Mouse (Mus musculus) gonadal fat pad, adult 2 months (tissue): ENCODE data around the gene Ihh. TPM values are rescaled to one million over a fixed set of nuclear protein-coding genes. Genes with fewer than 3 reads are reported as not detected.
A peak's percentile ranks its signal among the peaks of the same experiment; 100 is the strongest.

Experiments used
- DNase-seq: peaks from one replicate; pipeline ENCODE4 v3.0.0-alpha.2; 2012; ENCODE audit warnings: low read depth
- polyA plus RNA-seq: library from polyadenylated mRNA; depleted of rRNA; stranded (reverse); fragments of >200 nt; gene quantifications from 2 replicates; pipeline ENCODE4 v1.2.3, GENCODE M21; 2012; rRNA removed

Gene Ihh
- 6.5 and 8.8 TPM in 2 replicates for polyA plus RNA-seq

- DNase-seq, result no peak
These were observed at the start of gene Ihh for GRCm38 (mm10) chr1:74951556-74952210. Gene Ihh (minus strand): TSS chr1:74951672.

DNA sequence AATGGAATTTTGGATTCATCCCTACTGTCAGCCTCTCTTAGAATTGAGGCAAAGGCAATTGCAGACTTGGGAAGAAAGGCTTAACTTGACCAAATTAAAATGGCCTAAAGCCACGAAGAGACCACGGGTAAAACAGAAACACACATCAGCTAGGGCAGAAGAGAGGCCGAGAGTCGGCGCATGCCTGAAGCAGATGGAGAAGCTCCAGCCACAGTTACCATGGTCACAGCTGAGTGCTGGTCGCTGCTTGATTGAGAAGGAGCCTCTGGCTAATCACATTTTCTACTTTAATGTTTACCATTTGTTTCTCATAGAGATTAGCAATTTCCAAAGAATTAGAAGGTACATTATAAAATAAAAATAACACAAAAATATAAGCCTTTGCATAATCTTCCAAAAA is 49.7 kb upstream of the Ihh start:
- no peak for DNase-seq

- no peak for DNase-seq
These were observed 49.0 kb upstream of the Ihh start for GRCm38 (mm10) chr1:75000496-75000895.

- DNase-seq, result no peak
These were observed 47.7 kb upstream of the Ihh start for GRCm38 (mm10) chr1:74999173-74999572.

GRCm38 (mm10) chr1:74997231-74997630 is 45.8 kb upstream of the Ihh start:
- no peak for DNase-seq

DNA sequence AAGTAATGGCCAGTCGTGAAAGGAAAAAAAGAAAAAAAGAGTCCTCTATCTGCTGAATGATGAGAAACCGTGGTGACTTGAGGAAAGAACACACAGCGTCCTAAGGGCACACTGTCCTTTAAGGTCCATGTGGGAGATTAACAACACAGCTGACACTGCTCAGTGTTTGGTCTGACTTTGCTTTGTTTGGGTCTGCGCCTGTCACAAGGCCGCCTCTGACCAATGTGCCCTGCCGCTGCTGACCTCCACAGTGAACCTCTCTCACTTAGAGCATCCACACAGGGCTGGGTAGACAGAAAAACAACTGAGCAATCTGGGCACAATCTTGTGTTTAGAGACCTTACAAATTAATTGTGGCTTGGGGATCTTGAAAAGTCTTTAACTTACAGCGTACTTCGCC is 25.5 kb upstream of the Ihh start:
- DNase-seq, result no peak

DNA sequence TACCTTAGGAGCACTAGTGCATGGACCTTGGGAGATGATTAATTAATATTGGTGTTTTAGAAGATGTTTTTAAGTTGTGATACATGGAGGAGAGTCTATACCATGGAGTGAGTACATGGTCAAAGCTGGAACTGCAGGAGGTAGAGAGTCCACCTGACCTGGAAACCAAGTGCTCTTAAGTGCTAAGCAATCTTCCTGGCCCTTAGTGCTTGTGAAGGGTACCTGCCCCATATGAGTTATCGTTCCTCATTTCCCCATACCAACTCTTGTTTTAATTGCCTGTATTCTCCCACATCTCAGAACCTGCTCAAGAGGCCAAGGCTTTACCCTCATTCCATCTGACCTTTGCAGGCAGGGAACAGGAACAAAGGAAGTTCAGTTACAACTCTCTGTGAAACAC is 24.5 kb upstream of the Ihh start:
- no peak for DNase-seq

DNA sequence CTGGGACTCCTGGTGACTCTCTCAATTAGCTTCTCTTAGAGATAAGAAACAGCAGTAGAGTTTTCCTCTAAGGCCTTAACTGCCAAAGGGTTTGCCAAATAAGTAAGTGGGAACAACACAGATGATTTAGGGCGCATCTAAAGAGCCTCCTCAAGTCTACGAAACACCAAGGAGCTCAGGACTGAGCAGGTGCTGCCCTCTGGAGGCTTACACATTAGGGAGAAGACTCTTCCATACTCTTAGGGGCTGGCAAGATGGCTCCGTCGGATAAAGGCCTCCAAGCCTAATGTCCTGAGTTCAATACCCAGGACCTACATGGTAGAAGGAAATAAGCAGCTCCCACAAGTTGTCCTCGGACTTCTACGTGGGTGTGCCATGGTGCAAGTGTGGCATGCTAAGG is 22.1 kb upstream of the Ihh start:
- no peak for DNase-seq

GRCm38 (mm10) chr1:74971353-74972050 is 20.0 kb upstream of the Ihh start:
- DNase-seq, result no peak

GRCm38 (mm10) chr1:74967962-74968580 is 16.6 kb upstream of the Ihh start:
- DNase-seq, result no peak

DNA sequence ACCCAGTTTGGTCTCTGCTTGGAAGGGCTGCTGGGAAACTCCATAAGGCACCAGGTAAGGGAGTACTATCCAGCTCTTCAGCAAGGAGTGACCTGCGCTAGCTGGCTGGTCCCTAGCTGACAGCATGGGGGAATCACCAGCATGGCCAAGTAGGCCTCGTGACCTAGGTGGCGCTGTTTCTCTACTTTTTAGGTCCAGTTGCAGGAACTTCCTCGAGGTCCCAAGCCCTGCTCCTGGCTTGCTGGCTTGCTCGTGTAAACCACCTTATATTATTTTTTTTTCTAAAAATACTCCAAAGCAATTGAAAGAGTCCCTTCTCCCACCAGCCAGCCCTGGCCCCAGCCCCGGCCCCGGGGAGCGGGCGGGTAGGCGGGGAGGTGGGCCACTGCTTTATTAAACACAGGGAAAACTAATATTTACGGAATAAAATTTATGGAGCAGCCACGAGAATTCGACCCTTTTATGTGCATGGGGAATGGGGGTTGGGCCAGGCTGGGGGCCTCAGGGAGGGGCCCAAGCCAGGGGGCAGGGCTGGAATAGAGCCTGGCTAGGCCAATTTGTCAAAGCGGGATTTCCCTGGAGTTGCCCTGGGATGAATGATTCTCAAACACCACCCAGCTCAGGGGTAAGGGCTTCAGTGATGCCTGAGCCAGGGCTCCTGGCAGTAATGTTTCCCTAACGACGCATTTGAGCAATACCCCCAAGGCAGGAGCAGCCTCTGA is 13.2 kb upstream of the Ihh start:
- DNase-seq, result peak; percentile 14

GRCm38 (mm10) chr1:74962853-74963227 is 11.4 kb upstream of the Ihh start:
- DNase-seq, result no peak

GRCm38 (mm10) chr1:74962126-74962852 is 10.8 kb upstream of the Ihh start:
- no peak for DNase-seq

GRCm38 (mm10) chr1:74961722-74962121 is 10.2 kb upstream of the Ihh start:
- no peak for DNase-seq

GRCm38 (mm10) chr1:74960059-74960458 is 8.6 kb upstream of the Ihh start:
- DNase-seq, result no peak

GRCm38 (mm10) chr1:74950576-74951490 is 639 bp downstream of the Ihh start:
- no peak for DNase-seq

GRCm38 (mm10) chr1:74950066-74950465 is 1.4 kb downstream of the Ihh start:
- DNase-seq, result no peak

GRCm38 (mm10) chr1:74949666-74950050 is 1.8 kb downstream of the Ihh start:
- no peak for DNase-seq

GRCm38 (mm10) chr1:74948784-74949665 is 2.4 kb downstream of the Ihh start:
- DNase-seq, result no peak
